Mouse (Mus musculus) embryonic facial prominence, embryonic 12.5 days (tissue): Measurements from ENCODE around the gene Dip2a. TPM values are rescaled to one million over a fixed set of nuclear protein-coding genes. Genes with fewer than 3 reads are reported as not detected.
A peak's percentile ranks its signal among the peaks of the same experiment; 100 is the strongest.

Experiments
- ATAC-seq: fragments of 200-750 bp; cut with Nextera tagmentation; 2 replicates; pipeline ENCODE4 v1.8.0; 2017; ENCODE audit not compliant: insufficient number of reproducible peaks, insufficient read depth, low FRiP score, low TSS enrichment
- H3K27ac ChIP-seq: fragments of 300-500 bp; sonication (generic); 2 replicates; pipeline ENCODE4 v1.5.1; 2016; ENCODE audit warnings: mild to moderate bottlenecking
- H3K27me3 ChIP-seq: fragments of 300-500 bp; sonication (generic); 2 replicates; pipeline ENCODE4 v1.6.1; 2016; ENCODE audit warnings: mild to moderate bottlenecking, moderate library complexity
- H3K36me3 ChIP-seq: fragments of 300-500 bp; sonication (generic); 2 replicates; pipeline ENCODE4 v1.6.1; 2016; ENCODE audit warnings: mild to moderate bottlenecking
- H3K4me1 ChIP-seq: fragments of 300-500 bp; sonication (generic); 2 replicates; pipeline ENCODE4 v1.6.1; 2016
- H3K4me2 ChIP-seq: fragments of 300-500 bp; sonication (generic); replicated peaks from 2 replicates; pipeline ENCODE4 v1.6.1; 2016; ENCODE audit warnings: mild to moderate bottlenecking, moderate library complexity
- H3K4me3 ChIP-seq: fragments of 300-500 bp; sonication (generic); 2 replicates; pipeline ENCODE4 v1.5.1; 2016; ENCODE audit warnings: mild to moderate bottlenecking
- H3K9ac ChIP-seq: fragments of 300-500 bp; sonication (generic); 2 replicates; pipeline ENCODE4 v1.6.1; 2016; ENCODE audit warnings: mild to moderate bottlenecking, moderate library complexity
- H3K9me3 ChIP-seq: fragments of 300-500 bp; sonication (generic); 2 replicates; pipeline ENCODE4 v1.6.1; 2016; ENCODE audit warnings: mild to moderate bottlenecking, moderate library complexity
- WGBS: fragments of 180-500 bp; shearing (Covaris S2); methylation state at CpG from one replicate; pipeline ENCODE4 v1.1.7; 2016; 5-methylcytosine and 5-hydroxymethylcytosine counted together
- polyA plus RNA-seq: library from polyadenylated mRNA; unstranded; fragments of >200 nt; fragmentation: Nextera tagmentation; extraction: Ambion mirVana; gene quantifications from 2 replicates; pipeline ENCODE4 v1.2.1, GENCODE M21; 2016

Gene Dip2a
- polyA plus RNA-seq, 1 experiment from 2014 or later, result 14.9 TPM

- Histone ChIP-seq H3K4me2 (no peak overlapping the region), H3K4me1 (no peaks in the 10 kb centered on the region), H3K4me3 (no peak overlapping the region), H3K27ac (no peak overlapping the region), H3K36me3 (peaks cover 67% of the 10 kb centered on the region), H3K9ac (no peak overlapping the region), H3K9me3 (no peaks in the 10 kb centered on the region), H3K27me3 (no peaks in the 10 kb centered on the region)
- ATAC-seq, result no peak
- WGBS, result 82% methylated on average over 7 of the region's 7 CpGs
These were observed 6.9 kb upstream of the Dip2a start for GRCm38 (mm10) chr10:76351953-76352352.

GRCm38 (mm10) chr10:76346589-76346988 is 1.5 kb upstream of the Dip2a start:
- ATAC-seq, result no peak
- 11% methylated on average over 4 of the region's 4 CpGs for WGBS
- Histone ChIP-seq H3K4me1 (peaks cover 26% of the 10 kb centered on the region), H3K27ac (no peak overlapping the region), H3K9me3 (no peaks in the 10 kb centered on the region), H3K4me2 (peak overlapping the region; percentile 73), H3K9ac (no peak overlapping the region), H3K36me3 (peaks cover 17% of the 10 kb centered on the region), H3K4me3 (peak overlapping the region; percentile 54; the same call in 1 of the 2 replicates), H3K27me3 (no peaks in the 10 kb centered on the region)

GRCm38 (mm10) chr10:76346043-76346491 is 976 bp upstream of the Dip2a start:
- Histone ChIP-seq H3K36me3 (peaks cover 13% of the 10 kb centered on the region), H3K4me2 (peak overlapping the region; percentile 73), H3K4me3 (peak overlapping the region; percentile 54), H3K9ac (0 out of 2 replicates have a peak overlapping the region, but pooled peaks have one; percentile 88), H3K9me3 (no peaks in the 10 kb centered on the region), H3K4me1 (peaks cover 26% of the 10 kb centered on the region), H3K27me3 (no peaks in the 10 kb centered on the region), H3K27ac (no peak overlapping the region)
- no peak for ATAC-seq
- 14% methylated on average over 8 of the region's 8 CpGs for WGBS

- Histone ChIP-seq H3K4me2 (peak overlapping the region; percentile 73), H3K4me1 (peaks cover 26% of the 10 kb centered on the region), H3K27ac (peak overlapping the region; percentile 46; the same call in 1 of the 2 replicates), H3K4me3 (peak overlapping the region; percentile 54), H3K36me3 (peaks cover 7% of the 10 kb centered on the region), H3K9me3 (no peaks in the 10 kb centered on the region), H3K27me3 (no peaks in the 10 kb centered on the region), H3K9ac (peak overlapping the region; percentile 88)
- 3% methylated on average over 12 of the region's 12 CpGs for WGBS
- 0 out of 2 replicates have a peak, but pooled peaks have one; percentile 5 for ATAC-seq
These were observed 430 bp upstream of the Dip2a start for GRCm38 (mm10) chr10:76345540-76345902.

- Histone ChIP-seq H3K9me3 (no peaks in the 10 kb centered on the region), H3K36me3 (0 out of 2 replicates have a peak, but pooled peaks cover 3% of the 10 kb centered on the region), H3K4me1 (no peaks in the 10 kb centered on the region), H3K4me2 (no peak overlapping the region), H3K4me3 (no peak overlapping the region), H3K9ac (no peak overlapping the region), H3K27ac (no peak overlapping the region), H3K27me3 (no peaks in the 10 kb centered on the region)
- ATAC-seq, result no peak
- 45% methylated on average over 4 of the region's 4 CpGs for WGBS
These were observed 10.7 kb downstream of the Dip2a start for GRCm38 (mm10) chr10:76334350-76334749.

GRCm38 (mm10) chr10:76332040-76332439 is 13.1 kb downstream of the Dip2a start:
- WGBS, result 79% methylated on average over 2 of the region's 2 CpGs

GRCm38 (mm10) chr10:76329093-76329492 is 16.0 kb downstream of the Dip2a start:
- Histone ChIP-seq H3K4me1 (no peaks in the 10 kb centered on the region), H3K27ac (no peak overlapping the region), H3K9ac (no peak overlapping the region), H3K4me3 (no peak overlapping the region), H3K27me3 (no peaks in the 10 kb centered on the region), H3K4me2 (no peak overlapping the region), H3K36me3 (0 out of 2 replicates have a peak, but pooled peaks cover 3% of the 10 kb centered on the region), H3K9me3 (no peaks in the 10 kb centered on the region)
- ATAC-seq, result no peak
- WGBS, result 81% methylated on average over 4 of the region's 4 CpGs

More at GRCm38 (mm10) chr10:76332040-76332439, 13.1 kb downstream of the Dip2a start:
- Histone ChIP-seq H3K4me3 (no peak overlapping the region), H3K9me3 (no peaks in the 10 kb centered on the region), H3K36me3 (no peaks in the 10 kb centered on the region), H3K9ac (no peak overlapping the region), H3K27me3 (no peaks in the 10 kb centered on the region), H3K27ac (no peak overlapping the region), H3K4me1 (no peaks in the 10 kb centered on the region), H3K4me2 (no peak overlapping the region)
- ATAC-seq, result no peak

- 82% methylated on average over 3 of the region's 3 CpGs for WGBS
- no peak overlapping the region for H3K27ac ChIP-seq
- ATAC-seq, result no peak
- H3K4me1 ChIP-seq, result no peaks in the 10 kb centered on the region
- no peaks in the 10 kb centered on the region for H3K27me3 ChIP-seq
- no peaks in the 10 kb centered on the region for H3K9me3 ChIP-seq
- H3K4me2 ChIP-seq, result no peak overlapping the region
- H3K9ac ChIP-seq, result no peak overlapping the region
- H3K4me3 ChIP-seq, result no peak overlapping the region
- H3K36me3 ChIP-seq, result 0 out of 2 replicates have a peak, but pooled peaks cover 3% of the 10 kb centered on the region
These were observed 16.5 kb downstream of the Dip2a start for GRCm38 (mm10) chr10:76328574-76328973.

- Histone ChIP-seq H3K36me3 (peaks cover 3% of the 10 kb centered on the region; the same call in 1 of the 2 replicates), H3K9me3 (no peaks in the 10 kb centered on the region), H3K27ac (no peak overlapping the region), H3K4me2 (no peak overlapping the region), H3K27me3 (no peaks in the 10 kb centered on the region), H3K4me1 (no peaks in the 10 kb centered on the region), H3K4me3 (no peak overlapping the region), H3K9ac (no peak overlapping the region)
- 77% methylated on average over 6 of the region's 6 CpGs for WGBS
- no peak for ATAC-seq
These were observed 18.6 kb downstream of the Dip2a start for GRCm38 (mm10) chr10:76326304-76327006.

- ATAC-seq, result no peak
- peaks cover 42% of the 10 kb centered on the region for H3K36me3 ChIP-seq
- WGBS, result 85% methylated on average over 12 of the region's 12 CpGs
These were observed 27.5 kb downstream of the Dip2a start for GRCm38 (mm10) chr10:76317623-76318022.

GRCm38 (mm10) chr10:76316194-76316593 is 28.9 kb downstream of the Dip2a start:
- Histone ChIP-seq H3K9ac (no peak overlapping the region), H3K27me3 (no peaks in the 10 kb centered on the region), H3K4me2 (no peak overlapping the region), H3K9me3 (no peaks in the 10 kb centered on the region), H3K27ac (no peak overlapping the region), H3K4me3 (no peak overlapping the region), H3K4me1 (no peaks in the 10 kb centered on the region), H3K36me3 (peaks cover 49% of the 10 kb centered on the region)
- no peak for ATAC-seq
- WGBS, result 76% methylated on average over 7 of the region's 7 CpGs

More at GRCm38 (mm10) chr10:76317623-76318022, 27.5 kb downstream of the Dip2a start:
- H3K9ac ChIP-seq, result no peak overlapping the region
- H3K27me3 ChIP-seq, result no peaks in the 10 kb centered on the region
- no peaks in the 10 kb centered on the region for H3K9me3 ChIP-seq
- no peak overlapping the region for H3K27ac ChIP-seq
- no peak overlapping the region for H3K4me3 ChIP-seq
- no peaks in the 10 kb centered on the region for H3K4me1 ChIP-seq
- no peak overlapping the region for H3K4me2 ChIP-seq

GRCm38 (mm10) chr10:76306738-76307137 is 38.4 kb downstream of the Dip2a start:
- Histone ChIP-seq H3K4me1 (no peaks in the 10 kb centered on the region), H3K27me3 (no peaks in the 10 kb centered on the region), H3K4me3 (no peak overlapping the region), H3K9me3 (no peaks in the 10 kb centered on the region), H3K4me2 (no peak overlapping the region), H3K36me3 (peaks cover 42% of the 10 kb centered on the region), H3K9ac (no peak overlapping the region), H3K27ac (no peak overlapping the region)
- no peak for ATAC-seq
- 90% methylated on average over 9 of the region's 9 CpGs for WGBS
